Comparison of ENCODE assay signal across 8 mouse cellular contexts in genomic region chr10:77031768-77032375, GRCm38 (mm10). TPM values are rescaled to one million over a fixed set of nuclear protein-coding genes. Genes with fewer than 3 reads are reported as not detected.
DNase-seq lines count a peak whose midpoint lies in the region; ATAC-seq and TF ChIP-seq lines count a peak whose summit lies in the region.

Gene Slc19a1, plus strand, starts transcription at chr10:77032241.

- H3K9me3 ChIP-seq in heart, embryonic 14.5 days (ENCODE audit: control insufficient read depth, low read length), result no peaks in the 10 kb centered on the region
- H3K9me3 ChIP-seq in MEL (replicated peaks; ENCODE audit: insufficient read depth, low read length), result no peaks in the 10 kb centered on the region
- no peaks in the 10 kb centered on the region for H3K9me3 ChIP-seq in embryonic facial prominence, embryonic 14.5 days (ENCODE audit: control insufficient read depth, low read length)
- no peaks in the 10 kb centered on the region for H3K9me3 ChIP-seq in liver, embryonic 12.5 days (replicated peaks)

- peaks cover 38% of the 10 kb centered on the region for H3K79me2 ChIP-seq in MEL (ENCODE audit: control insufficient read depth, insufficient read depth, low read length, poor library complexity)

- H3K27ac ChIP-seq in heart, embryonic 14.5 days (replicated peaks in 1 of 2; ENCODE audit: control insufficient read depth in 1 of 2, insufficient read depth in 1 of 2, low read depth in 2 of 2, low read length in 2 of 2), result peak within 1 kb of the TSS in 1 of 2 experiments; percentile 57; a peak in 1 of 4 replicates
- peak within 1 kb of the TSS; percentile 54 for H3K27ac ChIP-seq in MEL (ENCODE audit: control insufficient read depth, low read depth, low read length)
- peak within 1 kb of the TSS; percentile 34; the same call in 1 of the 2 replicates for H3K27ac ChIP-seq in embryonic facial prominence, embryonic 14.5 days (replicated peaks; ENCODE audit: low read depth, low read length)
- peak within 1 kb of the TSS; percentile 3; the same call in 1 of the 2 replicates for H3K27ac ChIP-seq in liver, embryonic 12.5 days

- H3K4me3 ChIP-seq in heart, embryonic 14.5 days (ENCODE audit: control insufficient read depth in 1 of 2, insufficient read depth in 1 of 2, low read depth in 1 of 2, low read length in 2 of 2), result peak within 1 kb of the TSS; percentile 65 to 76
- peak within 1 kb of the TSS; percentile 75 to 79 for H3K4me3 ChIP-seq in MEL (ENCODE audit: control insufficient read depth in 1 of 2, insufficient read depth in 1 of 2, low read depth in 2 of 2, low read length in 2 of 2)
- peak within 1 kb of the TSS; percentile 60 for H3K4me3 ChIP-seq in embryonic facial prominence, embryonic 14.5 days (ENCODE audit: low read depth, low read length)
- H3K4me3 ChIP-seq in liver, embryonic 12.5 days, result peak within 1 kb of the TSS; percentile 66

- 37% methylated on average over 13 of the region's 13 CpGs for WGBS in heart, embryonic 14.5 days
- 40% methylated on average over 13 of the region's 13 CpGs for WGBS in embryonic facial prominence, embryonic 14.5 days
- 51% methylated on average over 13 of the region's 13 CpGs for WGBS in liver, embryonic 12.5 days (ENCODE audit: insufficient replicate concordance)

- TF ChIP-seq POLR2A in MEL (IDR thresholded peaks at IDR 0.05; ENCODE audit: control insufficient read depth in 1 of 2, insufficient read depth in 1 of 2, low read depth in 1 of 2, low read length in 2 of 2, poor library complexity in 1 of 2), result no peak

- peak within 1 kb of the TSS; percentile 94 for H3K4me2 ChIP-seq in heart, embryonic 14.5 days (ENCODE audit: low read length)
- H3K4me2 ChIP-seq in embryonic facial prominence, embryonic 14.5 days (ENCODE audit: low read depth, low read length), result peak within 1 kb of the TSS; percentile 93
- H3K4me2 ChIP-seq in liver, embryonic 12.5 days, result peak within 1 kb of the TSS; percentile 94

- no peaks in the 10 kb centered on the region for H3K36me3 ChIP-seq in heart, embryonic 14.5 days (ENCODE audit: control insufficient read depth, insufficient read depth, low read length)
- peaks cover 0 to 13% of the 10 kb centered on the region in 2 experiments; a peak in 2 of 4 replicates for H3K36me3 ChIP-seq in MEL (ENCODE audit: control insufficient read depth in 1 of 2, insufficient read depth in 2 of 2, low read length in 2 of 2)
- H3K36me3 ChIP-seq in embryonic facial prominence, embryonic 14.5 days (ENCODE audit: control insufficient read depth, insufficient read depth, low read length), result no peaks in the 10 kb centered on the region
- H3K36me3 ChIP-seq in liver, embryonic 12.5 days, result peaks cover 8% of the 10 kb centered on the region

- peaks cover 7 to 11% of the 10 kb centered on the region in 2 experiments for H3K4me1 ChIP-seq in heart, embryonic 14.5 days (ENCODE audit: control insufficient read depth in 2 of 2, insufficient read depth in 2 of 2, low read length in 2 of 2)
- peaks cover 0 to 14% of the 10 kb centered on the region in 2 experiments; a peak in 3 of 4 replicates for H3K4me1 ChIP-seq in MEL (ENCODE audit: control insufficient read depth in 1 of 2, insufficient read depth in 2 of 2, low read length in 2 of 2)
- peaks cover 13% of the 10 kb centered on the region for H3K4me1 ChIP-seq in embryonic facial prominence, embryonic 14.5 days (ENCODE audit: control insufficient read depth, insufficient read depth, low read length)
- H3K4me1 ChIP-seq in liver, embryonic 12.5 days, result peaks cover 44% of the 10 kb centered on the region

- no peak for ATAC-seq in heart, embryonic 14.5 days (ENCODE audit: insufficient number of reproducible peaks, insufficient read depth, low FRiP score, low read depth)
- ATAC-seq in embryonic facial prominence, embryonic 14.5 days (ENCODE audit: low read depth), result no peak
- ATAC-seq in liver, embryonic 12.5 days, result no peak

- no peak for DNase-seq in heart, adult 11 months
- DNase-seq in MEL (ENCODE audit: low read depth, low spot score), result no peak
- DNase-seq in embryonic facial prominence, embryonic 14.5 days (ENCODE audit: low spot score), result no peak
- peak; percentile 72 to 78 for DNase-seq in kidney, adult 8-10 months
- DNase-seq in frontal cortex, postnatal 10 days (ENCODE audit: low spot score in 2 of 2), result no peak
- DNase-seq in spleen, postnatal 10 days (ENCODE audit: low spot score in 2 of 2), result no peak

- 0 out of 2 replicates have a peak, but pooled peaks cover 5% of the 10 kb centered on the region for H3K27me3 ChIP-seq in heart, embryonic 14.5 days (ENCODE audit: control insufficient read depth, insufficient read depth, low read length)
- peaks cover 0 to 4% of the 10 kb centered on the region in 2 experiments; a peak in 1 of 4 replicates for H3K27me3 ChIP-seq in MEL (ENCODE audit: control insufficient read depth in 1 of 2, insufficient read depth in 2 of 2, low read length in 2 of 2)
- H3K27me3 ChIP-seq in embryonic facial prominence, embryonic 14.5 days (replicated peaks; ENCODE audit: control insufficient read depth, insufficient read depth, low read length), result no peaks in the 10 kb centered on the region
- peaks cover 30% of the 10 kb centered on the region; the same call in 1 of the 2 replicates for H3K27me3 ChIP-seq in liver, embryonic 12.5 days (replicated peaks)

- no peak for TF ChIP-seq RAD21 in MEL (IDR thresholded peaks at IDR 0.05; ENCODE audit: low read depth, low read length)

- no peak for TF ChIP-seq CTCF in MEL (IDR thresholded peaks at IDR 0.05 in 2 of 3, conservative IDR thresholded peaks at IDR 0.05 in 1 of 3; ENCODE audit: control insufficient read depth in 1 of 3, insufficient read depth in 1 of 3, low read depth in 2 of 3, low read length in 3 of 3, poor library complexity in 1 of 3, severe bottlenecking in 1 of 3)

- H3K9ac ChIP-seq in heart, embryonic 14.5 days (ENCODE audit: low read length), result peak within 1 kb of the TSS; percentile 83
- H3K9ac ChIP-seq in MEL (ENCODE audit: control insufficient read depth, low read depth, low read length, poor library complexity, severe bottlenecking), result peak within 1 kb of the TSS; percentile 83
- H3K9ac ChIP-seq in embryonic facial prominence, embryonic 14.5 days (ENCODE audit: low read depth, low read length), result peak within 1 kb of the TSS; percentile 81
- peak within 1 kb of the TSS; percentile 71 for H3K9ac ChIP-seq in liver, embryonic 12.5 days

- TF ChIP-seq EP300 in MEL (IDR thresholded peaks at IDR 0.05; ENCODE audit: low read depth in 1 of 2, low read length in 2 of 2), result no peak

TF ChIP-seq in MEL, 35 proteins besides CTCF, POLR2A, EP300 and RAD21:
- no peak for TF ChIP-seq CHD2 (IDR thresholded peaks at IDR 0.05; ENCODE audit: low read length)
- no peak for TF ChIP-seq E2F4 (IDR thresholded peaks at IDR 0.05; ENCODE audit: borderline replicate concordance, low read depth, low read length)
- no peak for TF ChIP-seq ZMIZ1 (IDR thresholded peaks at IDR 0.05; ENCODE audit: low read depth, low read length)
- TF ChIP-seq GATA1 (IDR thresholded peaks at IDR 0.05; ENCODE audit: low read depth, low read length), result no peak
- no peak for TF ChIP-seq POLR2AphosphoS5 (IDR thresholded peaks at IDR 0.05; ENCODE audit: borderline replicate concordance, low read depth, low read length)
- no peak for TF ChIP-seq MEF2A (IDR thresholded peaks at IDR 0.05; ENCODE audit: extremely low read depth, insufficient replicate concordance, low read depth, low read length, poor library complexity, severe bottlenecking)
- TF ChIP-seq MAX (IDR thresholded peaks at IDR 0.05; ENCODE audit: low read length), result no peak
- TF ChIP-seq ELF1 (IDR thresholded peaks at IDR 0.05; ENCODE audit: low read depth, low read length), result no peak
- no peak for TF ChIP-seq RCOR1 (IDR thresholded peaks at IDR 0.05; ENCODE audit: low read depth, low read length)
- TF ChIP-seq KAT2A (conservative IDR thresholded peaks at IDR 0.05; ENCODE audit: low read depth, low read length), result no peak
- no peak for TF ChIP-seq MYB (IDR thresholded peaks at IDR 0.05; ENCODE audit: low read depth, low read length)
- TF ChIP-seq ZC3H11A (IDR thresholded peaks at IDR 0.05; ENCODE audit: low read depth, low read length), result no peak
- TF ChIP-seq SMC3 (IDR thresholded peaks at IDR 0.05; ENCODE audit: low read depth, low read length), result no peak
- TF ChIP-seq UBTF (IDR thresholded peaks at IDR 0.05; ENCODE audit: borderline replicate concordance, insufficient read depth, low read depth, low read length), result no peak
- TF ChIP-seq MAZ (IDR thresholded peaks at IDR 0.05; ENCODE audit: low read depth, low read length), result no peak
- TF ChIP-seq USF2 (IDR thresholded peaks at IDR 0.05; ENCODE audit: borderline replicate concordance in 1 of 2, insufficient read depth in 1 of 2, low read depth in 1 of 2, low read length in 2 of 2), result no peak
- TF ChIP-seq JUND (IDR thresholded peaks at IDR 0.05; ENCODE audit: low read depth, low read length), result no peak

RNA-seq across cellular contexts. Expression of gene Slc19a1, which starts in this region (rescaled TPM):
- 12.0 and 12.2 TPM in 2 replicates for polyA plus RNA-seq in heart, embryonic 14.5 days (2014; fragmentation: Nextera tagmentation; extraction: Ambion mirVana)
- total RNA-seq in MEL (2012; rRNA removed), result 57.7 and 65.3 TPM in 2 replicates
- polyA plus RNA-seq in MEL (2012; ENCODE audit: insufficient read depth in 1 of 2, insufficient read length in 2 of 2, low read depth in 1 of 2, low replicate concordance in 2 of 2, missing spikeins in 1 of 2), result 10 to 100 TPM in 1 of 2 experiments, not detected in 1; 86.4 TPM
- 27.8 and 31.8 TPM in 2 replicates for polyA plus RNA-seq in embryonic facial prominence, embryonic 14.5 days (2014; fragmentation: Nextera tagmentation; extraction: Ambion mirVana)
- polyA plus RNA-seq in liver, embryonic 12.5 days (2016; fragmentation: Nextera tagmentation; extraction: Ambion mirVana), result 41.8 and 44.9 TPM in 2 replicates

Comparison
In these comparisons a context has a peak if more than half of its experiments do, and no peak if none do; other contexts are left out.
1. DNase-seq: peak in kidney, adult 8-10 months (2 of 2); none in heart, adult 11 months (single experiment), MEL (single experiment), embryonic facial prominence, embryonic 14.5 days (single experiment), frontal cortex, postnatal 10 days (0 of 2) and spleen, postnatal 10 days (0 of 2).
2. Peak in every context shown above with its lines, with median percentiles within 50 percentile points of each other: H3K4me2 ChIP-seq, H3K4me3 ChIP-seq and H3K9ac ChIP-seq.